Mouse (Mus musculus): Measurements from ENCODE around the gene Nr1i3. TPM values are rescaled to one million over a fixed set of nuclear protein-coding genes. Genes with fewer than 3 reads are reported as not detected.

The Nr1i3 gene
- polyA plus RNA-seq (2012; rRNA removed), result 0.02 and 0.04 TPM in 2 replicates

GRCm38 (mm10) chr1:171213801-171214496 is at the start of gene Nr1i3:
Gene Nr1i3, plus strand, starts transcription at chr1:171213970.

DNA sequence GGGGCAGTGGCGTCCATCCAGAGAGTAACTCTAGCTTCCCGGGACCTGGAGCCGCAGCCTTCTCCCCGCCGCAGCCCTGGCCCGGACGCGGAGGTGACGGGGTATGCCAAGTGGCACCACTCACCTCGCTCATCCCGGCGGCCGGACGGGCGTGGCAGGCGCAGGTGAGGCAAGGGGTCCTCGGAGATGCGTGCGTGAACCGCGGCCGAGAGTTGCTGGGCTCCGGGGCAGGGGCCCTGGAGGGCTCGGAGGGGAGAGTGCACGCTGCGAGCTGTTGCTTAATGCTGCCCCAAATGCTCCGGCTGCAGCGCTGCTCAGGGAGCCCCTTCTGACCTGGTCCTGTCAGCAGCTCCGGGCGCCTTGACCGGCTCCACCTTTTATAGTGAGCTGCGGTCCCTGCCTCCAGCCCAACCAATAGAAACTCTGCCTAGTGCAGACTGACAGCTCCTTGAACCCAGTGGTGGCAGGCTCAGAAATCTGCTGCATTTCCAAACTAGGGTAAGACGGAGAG is 17.8 kb upstream of the Nr1i3 start, which contains the start of gene Pcp4l1:
Pcp4l1 (minus strand) TSS at position 382 of the 511 bp plus-strand sequence.

DNA sequence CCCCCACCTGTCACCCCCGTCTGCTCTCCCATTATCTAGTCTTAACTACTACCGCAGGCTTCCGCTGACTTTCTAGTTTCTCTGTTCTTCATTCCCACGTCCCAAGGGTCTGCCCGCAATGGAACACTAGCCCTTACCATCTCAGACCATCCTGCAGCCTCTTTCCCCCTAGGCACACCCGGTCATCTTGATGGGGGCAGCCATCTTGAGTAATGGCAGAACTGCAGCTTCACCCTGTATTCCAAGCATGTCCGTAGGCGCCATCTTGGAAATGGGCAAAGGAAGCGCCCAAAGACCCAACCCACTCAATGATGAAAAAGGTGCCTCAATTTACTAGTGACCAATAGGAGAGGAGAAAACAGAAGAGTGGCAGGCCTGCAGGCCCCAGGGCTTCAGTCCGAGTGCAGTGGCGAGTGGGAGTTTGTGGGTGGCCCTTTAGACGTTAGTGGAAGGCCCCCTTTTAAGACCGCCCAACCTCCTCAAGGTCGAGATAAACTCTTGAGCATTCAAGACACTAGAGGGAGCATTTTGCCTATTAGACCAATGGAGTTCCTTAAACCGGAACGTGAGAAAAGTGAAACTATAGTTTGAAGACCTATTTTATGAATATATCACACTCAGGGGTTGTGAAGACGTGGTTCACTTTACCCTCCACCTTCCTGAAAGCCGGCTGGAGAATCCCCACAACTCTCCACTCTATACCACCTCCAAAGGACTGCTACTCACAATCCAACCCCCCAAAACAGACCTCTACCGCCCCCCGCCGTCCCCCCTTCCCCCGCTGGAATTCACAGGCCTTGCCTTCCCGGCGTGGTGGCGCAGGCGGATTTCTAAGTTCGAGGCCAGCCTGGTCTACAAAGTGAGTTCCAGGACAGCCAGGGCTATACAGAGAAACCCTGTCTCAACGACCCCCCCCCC is 8.7 kb downstream of the Nr1i3 start, which contains the start of gene Tomm40l:
Tomm40l (minus strand) TSS at position 277 of the 918 bp plus-strand sequence.

DNA sequence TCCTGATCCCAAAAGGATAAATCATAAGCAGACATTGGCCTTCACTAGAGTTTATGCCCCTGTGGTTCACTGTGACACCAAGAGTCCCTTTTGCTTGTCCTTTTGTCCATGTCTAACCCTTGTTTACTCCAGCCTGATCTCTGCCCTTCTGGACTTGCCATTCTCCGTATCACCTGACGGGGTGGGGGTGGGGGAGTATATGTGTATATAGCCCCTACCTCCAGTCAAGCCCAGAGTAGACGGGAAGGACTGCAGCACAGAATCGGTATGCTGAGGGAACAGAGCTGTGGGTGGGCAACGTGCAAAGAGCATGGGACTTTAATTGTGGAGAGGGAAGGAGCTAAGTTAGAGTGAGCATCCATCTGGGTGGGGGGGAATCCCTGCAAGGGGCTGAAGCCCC is 11.1 kb downstream of the Nr1i3 start, which contains the start of gene Apoa2:
Apoa2 (plus strand) TSS at position 198 of the 400 bp plus-strand sequence.

GRCm38 (mm10) chr1:171234126-171234525 is 20.4 kb downstream of the Nr1i3 start, which contains the start of gene Fcer1g:
Gene Fcer1g, minus strand, starts transcription at chr1:171234365.

GRCm38 (mm10) chr1:171249913-171250600 is 36.3 kb downstream of the Nr1i3 start, which contains the start of gene Adamts4:
Gene Adamts4, plus strand, starts transcription at chr1:171250421.

GRCm38 (mm10) chr1:171250680-171251593 is 37.2 kb downstream of the Nr1i3 start, which contains the start of gene Ndufs2:
Gene Ndufs2, minus strand, starts transcription at chr1:171251388.

DNA sequence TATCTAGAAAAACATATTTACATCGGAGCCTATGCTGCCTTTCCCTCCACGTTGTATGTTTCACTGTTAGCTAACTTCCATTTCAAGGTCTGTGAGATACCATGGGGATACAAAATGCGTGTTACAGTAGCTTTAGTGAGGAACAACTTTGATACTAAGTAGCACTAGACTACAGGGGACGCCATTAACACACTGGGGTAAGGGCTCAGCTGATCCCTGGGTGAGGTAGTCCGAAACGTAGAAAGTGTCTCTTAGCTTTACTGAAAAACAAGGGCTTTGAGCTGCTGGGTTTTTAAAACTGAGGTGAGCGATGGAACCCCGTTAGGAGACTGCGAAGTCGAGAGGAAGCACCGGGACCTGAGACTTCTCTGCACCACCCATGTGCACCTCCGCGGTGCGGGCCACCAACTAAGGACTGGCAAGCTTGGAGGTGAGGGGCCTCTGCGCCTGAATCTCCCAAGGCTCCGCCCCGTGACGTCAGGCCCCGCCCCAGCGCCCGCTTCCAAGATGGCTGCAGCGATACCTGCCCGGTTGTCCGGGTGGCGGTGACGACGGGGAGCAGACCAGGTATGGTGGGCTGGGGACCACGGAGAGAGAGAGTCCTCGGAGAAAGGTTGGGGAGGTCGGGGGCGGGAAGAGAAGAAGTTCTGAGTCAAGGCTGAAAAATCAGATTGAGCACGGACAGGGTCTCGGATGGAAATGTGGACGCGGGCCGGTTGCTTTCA is 56.2 kb downstream of the Nr1i3 start, which contains the start of gene B4galt3:
B4galt3 (plus strand) TSS at position 481 of the 725 bp plus-strand sequence.

Other genes starting within 250 kb of the Nr1i3 start
- gene Fcgr2b, start 237.4 kb upstream of the Nr1i3 start, polyA plus RNA-seq (2012; rRNA removed), result 0.47 and 0.58 TPM in 2 replicates
- gene Fcgr4, start 195.1 kb upstream of the Nr1i3 start, polyA plus RNA-seq (2012; rRNA removed), result 0.20 and 0.45 TPM in 2 replicates
- gene Fcgr3, start 149.0 kb upstream of the Nr1i3 start, polyA plus RNA-seq (2012; rRNA removed), result 5.1 and 6.4 TPM in 2 replicates
- gene Cfap126, start 100.1 kb upstream of the Nr1i3 start, polyA plus RNA-seq (2012; rRNA removed), result 3.0 and 3.8 TPM in 2 replicates
- 236 and 443 TPM in 2 replicates for gene Sdhc, start 63.4 kb upstream of the Nr1i3 start, polyA plus RNA-seq (2012; rRNA removed)
- gene Mpz, start 63.3 kb upstream of the Nr1i3 start, polyA plus RNA-seq (2012; rRNA removed), result 0.72 and 3.3 TPM in 2 replicates
- gene Pcp4l1, start 17.7 kb upstream of the Nr1i3 start, polyA plus RNA-seq (2012; rRNA removed), result 11.0 and 15.7 TPM in 2 replicates
- 29.2 and 29.8 TPM in 2 replicates for gene Tomm40l, start 8.5 kb downstream of the Nr1i3 start, polyA plus RNA-seq (2012; rRNA removed)
- gene Apoa2, start 11.1 kb downstream of the Nr1i3 start, polyA plus RNA-seq (2012; rRNA removed), result 41.5 and 103 TPM in 2 replicates
- gene Fcer1g, start 20.4 kb downstream of the Nr1i3 start, polyA plus RNA-seq (2012; rRNA removed), result 12.5 and 17.5 TPM in 2 replicates
- 3.2 and 4.1 TPM in 2 replicates for gene Adamts4, start 36.5 kb downstream of the Nr1i3 start, polyA plus RNA-seq (2012; rRNA removed)
- 172 and 189 TPM in 2 replicates for gene Ndufs2, start 37.4 kb downstream of the Nr1i3 start, polyA plus RNA-seq (2012; rRNA removed)
- gene B4galt3, start 56.4 kb downstream of the Nr1i3 start, polyA plus RNA-seq (2012; rRNA removed), result 47.0 and 62.1 TPM in 2 replicates
- 95.5 and 100.0 TPM in 2 replicates for gene Ppox, start 67.2 kb downstream of the Nr1i3 start, polyA plus RNA-seq (2012; rRNA removed)
- 96.3 and 99.2 TPM in 2 replicates for gene Usp21, start 74.0 kb downstream of the Nr1i3 start, polyA plus RNA-seq (2012; rRNA removed)
- gene Ufc1, start 81.1 kb downstream of the Nr1i3 start, polyA plus RNA-seq (2012; rRNA removed), result 65.4 and 89.0 TPM in 2 replicates
- gene Dedd, start 115.2 kb downstream of the Nr1i3 start, polyA plus RNA-seq (2012; rRNA removed), result 44.7 and 66.6 TPM in 2 replicates
- gene Nit1, start 131.7 kb downstream of the Nr1i3 start, polyA plus RNA-seq (2012; rRNA removed), result 36.9 and 48.0 TPM in 2 replicates
- gene Pfdn2, start 131.7 kb downstream of the Nr1i3 start, polyA plus RNA-seq (2012; rRNA removed), result 141 and 293 TPM in 2 replicates
- gene Klhdc9, start 146.8 kb downstream of the Nr1i3 start, polyA plus RNA-seq (2012; rRNA removed), result 1.9 and 2.2 TPM in 2 replicates
- 0.95 and 1.1 TPM in 2 replicates for gene Nectin4, start 156.1 kb downstream of the Nr1i3 start, polyA plus RNA-seq (2012; rRNA removed)
- 0.92 and 1.7 TPM in 2 replicates for gene Arhgap30, start 175.0 kb downstream of the Nr1i3 start, polyA plus RNA-seq (2012; rRNA removed)
- gene Usf1, start 197.3 kb downstream of the Nr1i3 start, polyA plus RNA-seq (2012; rRNA removed), result 99.5 and 131 TPM in 2 replicates
- 3.7 and 5.0 TPM in 2 replicates for gene Tstd1, start 204.9 kb downstream of the Nr1i3 start, polyA plus RNA-seq (2012; rRNA removed)
- 7.0 and 10.3 TPM in 2 replicates for gene F11r, start 223.6 kb downstream of the Nr1i3 start, polyA plus RNA-seq (2012; rRNA removed)

Data from central nervous system, embryonic 11.5 days (tissue).